Comparison of ENCODE assay signal across 17 mouse cellular contexts in the genomic region with DNA sequence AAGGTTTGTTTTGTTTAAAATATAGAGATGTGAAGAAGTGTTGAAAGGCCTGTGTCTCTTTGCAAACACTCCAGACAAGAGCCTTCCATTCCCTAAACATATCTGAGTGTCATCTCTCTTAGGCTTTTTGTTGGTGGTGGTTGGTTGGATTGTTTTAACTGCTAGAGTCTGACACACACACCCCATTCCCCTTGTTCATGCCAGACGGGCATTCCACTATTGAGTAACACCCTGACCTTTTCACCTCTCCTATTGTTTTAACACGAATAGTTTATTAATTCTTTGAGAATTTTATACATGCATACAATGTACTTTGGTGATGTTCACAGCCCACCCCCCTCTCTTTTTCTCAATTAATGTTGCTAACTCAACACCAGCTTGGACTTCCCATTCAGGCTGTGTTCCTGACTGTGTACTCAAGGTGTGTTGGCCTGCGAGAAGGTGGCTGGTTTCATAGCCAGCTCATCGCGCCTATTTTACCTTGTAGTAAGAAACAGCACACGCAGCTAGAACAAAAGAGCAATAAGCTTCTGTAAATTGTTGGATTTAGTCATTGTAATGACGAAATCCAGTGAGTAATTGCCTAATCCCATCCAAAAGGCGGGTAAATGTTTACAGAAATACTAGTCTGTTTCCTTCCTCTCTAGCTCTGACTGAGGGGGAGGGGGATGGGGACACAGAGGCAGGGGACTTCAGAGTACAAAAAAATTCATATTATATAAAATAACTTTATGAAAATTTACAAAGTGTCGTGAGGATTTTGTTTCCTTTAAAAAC. TPM values are rescaled to one million over a fixed set of nuclear protein-coding genes. Genes with fewer than 3 reads are reported as not detected.
A peak's percentile ranks its signal among the peaks of the same experiment; 100 is the strongest.
DNase-seq lines count a peak whose midpoint lies in the region; ATAC-seq and TF ChIP-seq lines count a peak whose summit lies in the region.
"Had no signal": no experiment of that assay in that cellular context is flagged by ENCODE, and none has a peak within 500 bp of the region (broad histone marks: within the 10 kb centered on the region; RNA-seq: fewer than 3 reads in every experiment).

No protein-coding gene starts in this region.

- H3K4me3 ChIP-seq in intestine, postnatal 0 days (ENCODE audit: low read depth, low read length) = no peak overlapping the region
- H3K4me3 ChIP-seq in intestine, embryonic 16.5 days (ENCODE audit: low read length) = no peak overlapping the region
- peak overlapping the region; percentile 21 for H3K4me3 ChIP-seq in bone marrow, adult 2 months (replicated peaks; ENCODE audit: control insufficient read depth, low read depth, low read length)
- no peak overlapping the region for H3K4me3 ChIP-seq in lung, postnatal 0 days (ENCODE audit: low read depth, low read length)
- H3K4me3 ChIP-seq in heart, embryonic 10.5 days = no peak overlapping the region
- H3K4me3 ChIP-seq: forebrain, embryonic 13.5 days; hindbrain, embryonic 13.5 days; limb, embryonic 10.5 days had no signal

- no peak for TF ChIP-seq CTCF in intestine, postnatal 0 days (IDR thresholded peaks at IDR 0.05; ENCODE audit: low read depth)
- no peak for TF ChIP-seq CTCF in bone marrow, adult 2 months (IDR thresholded peaks at IDR 0.05; ENCODE audit: control insufficient read depth, insufficient read depth, low read length)
- TF ChIP-seq CTCF in lung, postnatal 0 days (IDR thresholded peaks at IDR 0.05) = no peak

- TF ChIP-seq POLR2A in bone marrow, adult 2 months (IDR thresholded peaks at IDR 0.05; ENCODE audit: borderline replicate concordance, control insufficient read depth, low read depth, low read length) = no peak

- no peak overlapping the region for H3K4me2 ChIP-seq in intestine, postnatal 0 days (replicated peaks; ENCODE audit: low read depth)
- no peak overlapping the region for H3K4me2 ChIP-seq in intestine, embryonic 16.5 days (ENCODE audit: low read depth, low read length)
- H3K4me2 ChIP-seq in lung, postnatal 0 days (replicated peaks; ENCODE audit: low read depth, low read length) = no peak overlapping the region
- H3K4me2 ChIP-seq: forebrain, embryonic 13.5 days; hindbrain, embryonic 13.5 days had no signal

- H3K27ac ChIP-seq in intestine, postnatal 0 days (ENCODE audit: low read depth, low read length) = peak overlapping the region; percentile 50; the same call in 1 of the 2 replicates
- H3K27ac ChIP-seq in intestine, embryonic 16.5 days (ENCODE audit: low read length) = no peak overlapping the region
- peak overlapping the region; percentile 84 for H3K27ac ChIP-seq in bone marrow, adult 2 months (ENCODE audit: control insufficient read depth, insufficient read depth, low read depth, low read length, poor library complexity)
- peak overlapping the region; percentile 76 for H3K27ac ChIP-seq in lung, postnatal 0 days (ENCODE audit: low read length)
- no peak overlapping the region for H3K27ac ChIP-seq in heart, embryonic 10.5 days
- H3K27ac ChIP-seq: forebrain, embryonic 13.5 days; hindbrain, embryonic 13.5 days; limb, embryonic 10.5 days had no signal

- 34% methylated on average over 9 of the region's 9 CpGs for WGBS in intestine, postnatal 0 days
- WGBS in intestine, embryonic 16.5 days = 56% methylated on average over 9 of the region's 9 CpGs
- WGBS in bone marrow, adult 2 months = 45% methylated on average over 9 of the region's 9 CpGs
- 27% methylated on average over 9 of the region's 9 CpGs for WGBS in lung, postnatal 0 days
- WGBS in heart, embryonic 10.5 days = 80% methylated on average over 9 of the region's 9 CpGs

- peak; percentile 90 for DNase-seq in lung, postnatal 0 days (ENCODE audit: low spot score)
- DNase-seq in heart, embryonic 10.5 days (ENCODE audit: low spot score) = no peak
- no peak for DNase-seq in layer of hippocampus, postnatal 36 days
- no peak for DNase-seq in heart, adult 8-10 months (ENCODE audit: low spot score)
- DNase-seq: adrenal gland, postnatal 10 days; cerebellum, adult 8-10 months; kidney, adult 11 months; kidney, postnatal 4 days had no signal

- peak; percentile 47; the same call in 1 of the 2 replicates for ATAC-seq in intestine, postnatal 0 days
- no peak for ATAC-seq in intestine, embryonic 16.5 days
- ATAC-seq in lung, postnatal 0 days = peak; percentile 87
- ATAC-seq in monocyte, adult 5-6 weeks (replicated peaks; ENCODE audit: insufficient number of reproducible peaks, low FRiP score, low TSS enrichment, poor library complexity, severe bottlenecking) = peak; percentile 49
- ATAC-seq: forebrain, embryonic 13.5 days; midbrain, embryonic 16.5 days had no signal

- no peaks in the 10 kb centered on the region for H3K36me3 ChIP-seq in intestine, postnatal 0 days (ENCODE audit: control insufficient read depth, insufficient read depth)
- no peaks in the 10 kb centered on the region for H3K36me3 ChIP-seq in intestine, embryonic 16.5 days (ENCODE audit: control insufficient read depth, insufficient read depth, low read length)
- H3K36me3 ChIP-seq in lung, postnatal 0 days (ENCODE audit: insufficient read depth, low read length) = no peaks in the 10 kb centered on the region
- H3K36me3 ChIP-seq in heart, embryonic 10.5 days = no peaks in the 10 kb centered on the region
- H3K36me3 ChIP-seq: hindbrain, embryonic 13.5 days; limb, embryonic 10.5 days had no signal

- H3K9ac ChIP-seq in intestine, postnatal 0 days (ENCODE audit: low read depth, low read length) = no peak overlapping the region
- H3K9ac ChIP-seq in intestine, embryonic 16.5 days (ENCODE audit: low read depth, low read length) = no peak overlapping the region
- H3K9ac ChIP-seq in lung, postnatal 0 days (replicated peaks; ENCODE audit: low read depth) = no peak overlapping the region
- H3K9ac ChIP-seq: forebrain, embryonic 13.5 days; hindbrain, embryonic 13.5 days had no signal

- no peaks in the 10 kb centered on the region for H3K27me3 ChIP-seq in intestine, postnatal 0 days (replicated peaks; ENCODE audit: control insufficient read depth, insufficient read depth, low read length)
- no peaks in the 10 kb centered on the region for H3K27me3 ChIP-seq in intestine, embryonic 16.5 days (replicated peaks; ENCODE audit: control insufficient read depth, insufficient read depth, low read length)
- H3K27me3 ChIP-seq in lung, postnatal 0 days (replicated peaks; ENCODE audit: insufficient read depth, low read length) = no peaks in the 10 kb centered on the region
- no peaks in the 10 kb centered on the region for H3K27me3 ChIP-seq in heart, embryonic 10.5 days (ENCODE audit: insufficient read depth, poor library complexity, severe bottlenecking)
- H3K27me3 ChIP-seq: forebrain, embryonic 13.5 days; hindbrain, embryonic 13.5 days had no signal

- H3K9me3 ChIP-seq in intestine, postnatal 0 days (ENCODE audit: control insufficient read depth) = no peaks in the 10 kb centered on the region
- no peaks in the 10 kb centered on the region for H3K9me3 ChIP-seq in intestine, embryonic 16.5 days (ENCODE audit: control insufficient read depth, low read length)
- H3K9me3 ChIP-seq in lung, postnatal 0 days (ENCODE audit: low read length) = no peaks in the 10 kb centered on the region
- H3K9me3 ChIP-seq in heart, embryonic 10.5 days = no peaks in the 10 kb centered on the region
- H3K9me3 ChIP-seq: forebrain, embryonic 13.5 days; hindbrain, embryonic 13.5 days; limb, embryonic 10.5 days had no signal

- peak; percentile 95 for TF ChIP-seq EP300 in lung, postnatal 0 days (IDR thresholded peaks at IDR 0.05)

- H3K4me1 ChIP-seq in intestine, postnatal 0 days (replicated peaks; ENCODE audit: control insufficient read depth, insufficient read depth, low read length) = peaks cover 7% of the 10 kb centered on the region
- no peaks in the 10 kb centered on the region for H3K4me1 ChIP-seq in intestine, embryonic 16.5 days (ENCODE audit: control insufficient read depth, insufficient read depth, low read length)
- H3K4me1 ChIP-seq in bone marrow, adult 2 months (ENCODE audit: control insufficient read depth, insufficient read depth, low read length) = peaks cover 3% of the 10 kb centered on the region; the same call in 1 of the 2 replicates
- H3K4me1 ChIP-seq in lung, postnatal 0 days (ENCODE audit: insufficient read depth, low read depth, low read length) = peaks cover 5% of the 10 kb centered on the region; the same call in 1 of the 2 replicates
- H3K4me1 ChIP-seq in heart, embryonic 10.5 days = no peaks in the 10 kb centered on the region
- H3K4me1 ChIP-seq: forebrain, embryonic 13.5 days; hindbrain, embryonic 13.5 days; limb, embryonic 10.5 days had no signal

RNA-seq across cellular contexts. Expression of a gene that starts 30.5 kb away (rescaled TPM):
- 142 and 144 TPM in 2 replicates for polyA plus RNA-seq in intestine, postnatal 0 days (2015; fragmentation: Nextera tagmentation; extraction: Ambion mirVana)
- polyA plus RNA-seq in intestine, embryonic 16.5 days (2015; fragmentation: Nextera tagmentation; extraction: Ambion mirVana) = 1.1 and 2.9 TPM in 2 replicates
- 4.7 and 26.2 TPM in 2 replicates for polyA plus RNA-seq in bone marrow, adult 2 months (2011; ENCODE audit: insufficient read depth, insufficient read length, low replicate concordance, missing spikeins)
- 7.1 and 8.4 TPM in 2 replicates for polyA plus RNA-seq in lung, postnatal 0 days (2015; fragmentation: Nextera tagmentation; extraction: Ambion mirVana)
- total RNA-seq in monocyte, adult 5-6 weeks (2017) = 3.8 to 8.0 TPM (median 3.8 TPM) in 3 replicates
- polyA plus RNA-seq in heart, embryonic 10.5 days (2016; fragmentation: Nextera tagmentation; extraction: Ambion mirVana) = 0.36 TPM in 1 of 2 replicates, not detected in the other
- not detected for total RNA-seq in layer of hippocampus, postnatal 36 days (2021)
- 1 to 10 TPM; 1.7 to 3.6 (median 2.3) TPM for total RNA-seq in heart, adult 8-10 months (2022)
- polyA plus RNA-seq: forebrain, embryonic 13.5 days; hindbrain, embryonic 13.5 days; neural tube, embryonic 14.5 days had no signal

RNA-seq across cellular contexts. Expression of a gene that starts 33.3 kb away (rescaled TPM):
- 93.6 and 108 TPM in 2 replicates for polyA plus RNA-seq in intestine, postnatal 0 days (2015; fragmentation: Nextera tagmentation; extraction: Ambion mirVana)
- polyA plus RNA-seq in intestine, embryonic 16.5 days (2015; fragmentation: Nextera tagmentation; extraction: Ambion mirVana) = 57.1 and 59.9 TPM in 2 replicates
- 10.3 and 22.8 TPM in 2 replicates for polyA plus RNA-seq in bone marrow, adult 2 months (2011; ENCODE audit: insufficient read depth, insufficient read length, low replicate concordance, missing spikeins)
- polyA plus RNA-seq in lung, postnatal 0 days (2015; fragmentation: Nextera tagmentation; extraction: Ambion mirVana) = 73.0 and 81.1 TPM in 2 replicates
- total RNA-seq in monocyte, adult 5-6 weeks (2017) = 126 to 151 TPM (median 147 TPM) in 3 replicates
- 43.5 and 46.0 TPM in 2 replicates for polyA plus RNA-seq in heart, embryonic 10.5 days (2016; fragmentation: Nextera tagmentation; extraction: Ambion mirVana)
- 10 to 100 TPM; 92.2 to 98.8 TPM for total RNA-seq in layer of hippocampus, postnatal 36 days (2021)
- 10 to 100 TPM; 36.4 to 43.2 (median 38.0) TPM for total RNA-seq in heart, adult 8-10 months (2022)

Comparison
In these comparisons a context has a peak if more than half of its experiments do, and no peak if none do; other contexts are left out.
1. H3K27ac ChIP-seq: peak in intestine, postnatal 0 days (single experiment), bone marrow, adult 2 months (single experiment) and lung, postnatal 0 days (single experiment); none in intestine, embryonic 16.5 days (single experiment) and heart, embryonic 10.5 days (single experiment).